Mouse (Mus musculus) intestine, embryonic 15.5 days (tissue): Measurements from ENCODE around the gene Msh5. TPM values are rescaled to one million over a fixed set of nuclear protein-coding genes. Genes with fewer than 3 reads are reported as not detected.
"Not testable (repeated sequence)": the region's sequence is repeated elsewhere in the genome, so short reads cannot be mapped to it uniquely, and the experiment has no call there.

ENCODE experiments used
- ATAC-seq: fragments of 200-750 bp; cut with Nextera tagmentation; 2 replicates; pipeline ENCODE4 v1.8.0; 2017; ENCODE audit warnings: moderate TSS enrichment, moderate library complexity
- H3K27ac ChIP-seq: fragments of 300-500 bp; sonication (generic); 2 replicates; pipeline ENCODE4 v1.5.1; 2015; ENCODE audit warnings: mild to moderate bottlenecking, inconsistent platforms
- H3K27me3 ChIP-seq: fragments of 300-500 bp; sonication (generic); replicated peaks from 2 replicates; pipeline ENCODE4 v1.6.1; 2015; ENCODE audit warnings: inconsistent platforms
- H3K36me3 ChIP-seq: fragments of 300-500 bp; sonication (generic); 2 replicates; pipeline ENCODE4 v1.6.1; 2015; ENCODE audit warnings: inconsistent platforms
- H3K4me1 ChIP-seq: fragments of 300-500 bp; sonication (generic); replicated peaks from 2 replicates; pipeline ENCODE4 v1.6.1; 2015; ENCODE audit warnings: inconsistent platforms
- H3K4me2 ChIP-seq: fragments of 300-500 bp; sonication (generic); replicated peaks from 2 replicates; pipeline ENCODE4 v1.6.1; 2015; ENCODE audit warnings: mild to moderate bottlenecking, inconsistent platforms
- H3K4me3 ChIP-seq: fragments of 300-500 bp; sonication (generic); replicated peaks from 2 replicates; pipeline ENCODE4 v1.5.1; 2015; ENCODE audit warnings: inconsistent platforms
- H3K9ac ChIP-seq: fragments of 300-500 bp; sonication (generic); 2 replicates; pipeline ENCODE4 v1.6.1; 2015; ENCODE audit warnings: inconsistent platforms
- H3K9me3 ChIP-seq: fragments of 300-500 bp; sonication (generic); 2 replicates; pipeline ENCODE4 v1.6.1; 2016; ENCODE audit warnings: inconsistent platforms
- WGBS: fragments of 180-500 bp; shearing (Covaris S2); methylation state at CpG from one replicate; pipeline ENCODE4 v1.1.7; 2015; 5-methylcytosine and 5-hydroxymethylcytosine counted together
- polyA plus RNA-seq: library from polyadenylated mRNA; unstranded; fragments of >200 nt; fragmentation: Nextera tagmentation; extraction: Ambion mirVana; gene quantifications from 2 replicates; pipeline ENCODE4 v1.2.1, GENCODE M21; 2015

The Msh5 gene
- polyA plus RNA-seq, 1 experiment from 2014 or later = 3.1 TPM

GRCm38 (mm10) chr17:35001452-35002152, 44.9 kb downstream of the Msh5 start:
- H3K4me3 ChIP-seq = peak overlapping the region; percentile 80
- peak; percentile 29 for ATAC-seq
- peak overlapping the region; percentile 93 for H3K4me2 ChIP-seq
- H3K9me3 ChIP-seq = no peaks in the 10 kb centered on the region
- peaks cover 27% of the 10 kb centered on the region for H3K36me3 ChIP-seq
- H3K9ac ChIP-seq = peak overlapping the region; percentile 98
- H3K27ac ChIP-seq = peak overlapping the region; percentile 98
- WGBS = under 1% methylated on average over 35 of the region's 35 CpGs
- H3K27me3 ChIP-seq = no peaks in the 10 kb centered on the region
- peaks cover 45% of the 10 kb centered on the region for H3K4me1 ChIP-seq

DNA sequence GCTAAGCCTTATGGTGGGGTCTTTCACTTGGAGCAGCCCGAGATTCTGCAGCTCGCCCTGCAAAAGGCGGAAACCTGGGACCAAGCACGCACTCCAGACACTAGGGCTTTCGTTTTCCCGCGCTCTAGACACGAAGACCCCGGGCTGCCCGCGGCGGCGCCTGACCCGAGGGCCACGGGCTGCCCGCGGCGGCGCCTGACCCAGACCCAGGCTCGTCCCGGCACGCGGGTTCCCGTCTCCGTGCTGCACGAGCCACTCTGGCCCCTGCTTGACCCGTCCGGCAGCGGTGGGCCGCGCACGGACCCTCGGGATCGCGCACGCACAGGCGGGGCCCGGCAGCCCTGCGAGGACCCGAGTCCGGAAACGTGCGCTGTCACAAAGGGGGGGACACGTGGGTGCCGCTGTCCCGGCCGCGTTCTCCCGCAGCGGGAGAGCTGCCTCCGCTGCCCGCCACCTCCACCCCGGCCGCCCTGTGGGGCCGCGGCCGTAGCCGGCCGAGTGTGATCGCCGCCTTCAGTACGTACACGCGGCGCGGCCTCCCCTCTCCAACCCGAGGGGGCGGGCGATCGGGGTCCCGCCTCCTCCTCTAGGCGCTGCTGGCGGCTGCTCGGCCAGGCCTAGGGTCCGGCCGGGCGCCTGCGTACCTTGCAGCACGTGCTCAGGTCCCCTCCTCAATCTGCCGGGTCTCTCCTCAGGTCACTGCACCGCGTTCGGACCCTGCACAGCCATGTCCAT, 45.7 kb downstream of the Msh5 start, which contains the start of gene Vars:
Vars (plus strand) TSS at position 271 of the 735 bp plus-strand sequence.
- peak; percentile 92 for ATAC-seq
- Histone ChIP-seq H3K4me3 (peak within 1 kb of the TSS; percentile 80), H3K9ac (peak within 1 kb of the TSS; percentile 98), H3K4me1 (peaks cover 48% of the 10 kb centered on the region), H3K36me3 (peaks cover 24% of the 10 kb centered on the region), H3K27ac (peak within 1 kb of the TSS; percentile 98), H3K9me3 (no peaks in the 10 kb centered on the region), H3K4me2 (peak within 1 kb of the TSS; percentile 93), H3K27me3 (no peaks in the 10 kb centered on the region)
- under 1% methylated on average over 83 of the region's 83 CpGs for WGBS

GRCm38 (mm10) chr17:34999871-35000716, 46.5 kb downstream of the Msh5 start:
- Histone ChIP-seq H3K4me1 (peaks cover 48% of the 10 kb centered on the region), H3K36me3 (peaks cover 16% of the 10 kb centered on the region), H3K27ac (peak overlapping the region; percentile 98), H3K4me2 (peak overlapping the region; percentile 93), H3K9ac (peak overlapping the region; percentile 98), H3K4me3 (peak overlapping the region; percentile 80)
- H3K9me3 ChIP-seq, H3K27me3 ChIP-seq: not testable (repeated sequence)
- ATAC-seq = peak; percentile 27
- 15% methylated on average over 30 of the region's 32 CpGs for WGBS

DNA sequence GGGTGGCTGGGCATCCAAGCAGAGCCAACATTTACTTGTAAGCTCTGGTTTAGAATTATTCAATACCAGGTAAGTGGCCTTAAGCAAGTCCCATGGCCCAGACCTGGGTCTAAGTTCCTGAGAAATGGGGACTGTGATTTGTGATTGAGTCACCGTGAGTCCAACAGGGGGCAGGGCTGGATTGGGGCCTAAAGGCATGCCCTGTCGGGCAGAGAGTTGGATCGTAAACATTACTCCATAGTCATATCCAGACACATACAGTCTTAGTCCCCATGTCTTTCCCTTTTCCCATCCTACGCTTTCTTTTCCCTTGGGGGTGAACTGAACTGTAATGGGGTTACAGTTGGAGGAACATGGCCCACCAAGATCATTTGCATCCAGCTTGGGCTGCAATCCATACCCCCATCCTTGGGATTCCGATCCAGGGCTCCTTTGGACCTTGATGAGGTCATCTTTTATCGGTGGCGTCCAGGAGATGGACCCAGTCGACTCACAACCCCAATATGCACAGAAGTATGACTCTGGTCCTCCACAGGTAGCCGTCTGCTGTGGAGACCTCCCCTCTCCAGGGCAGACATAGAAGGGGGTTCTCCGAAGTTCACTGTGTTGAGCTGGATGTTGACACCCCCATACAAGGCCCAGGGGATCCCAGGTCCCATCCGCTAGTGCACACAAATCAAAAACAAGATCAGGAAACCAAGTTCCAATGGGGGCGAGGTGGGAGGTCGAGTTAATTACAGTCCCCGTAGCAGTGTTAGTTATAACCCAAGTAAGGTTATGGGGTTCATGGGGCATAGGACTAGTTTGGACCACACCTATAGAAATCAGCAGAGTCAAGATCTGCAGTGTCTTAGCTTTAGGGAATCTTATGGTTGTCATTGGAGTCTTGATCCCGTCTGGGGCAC, 47.8 kb downstream of the Msh5 start:
- Histone ChIP-seq H3K9ac (peak overlapping the region; percentile 62; the same call in 1 of the 2 replicates), H3K9me3 (no peaks in the 10 kb centered on the region), H3K4me3 (peak overlapping the region; percentile 42), H3K4me1 (peaks cover 43% of the 10 kb centered on the region), H3K36me3 (0 out of 2 replicates have a peak, but pooled peaks cover 4% of the 10 kb centered on the region), H3K27ac (0 out of 2 replicates have a peak overlapping the region, but pooled peaks have one; percentile 74), H3K4me2 (peak overlapping the region; percentile 93), H3K27me3 (no peaks in the 10 kb centered on the region)
- 91% methylated on average over 15 of the region's 15 CpGs for WGBS
- no peak for ATAC-seq

- Histone ChIP-seq H3K9me3 (no peaks in the 10 kb centered on the region), H3K4me2 (peak overlapping the region; percentile 36), H3K4me1 (peaks cover 27% of the 10 kb centered on the region), H3K9ac (no peak overlapping the region), H3K27me3 (no peaks in the 10 kb centered on the region), H3K27ac (no peak overlapping the region), H3K36me3 (0 out of 2 replicates have a peak, but pooled peaks cover 4% of the 10 kb centered on the region), H3K4me3 (no peak overlapping the region)
- 87% methylated on average over 5 of the region's 5 CpGs for WGBS
- no peak for ATAC-seq
These were observed 49.4 kb downstream of the Msh5 start for GRCm38 (mm10) chr17:34997142-34997483.

DNA sequence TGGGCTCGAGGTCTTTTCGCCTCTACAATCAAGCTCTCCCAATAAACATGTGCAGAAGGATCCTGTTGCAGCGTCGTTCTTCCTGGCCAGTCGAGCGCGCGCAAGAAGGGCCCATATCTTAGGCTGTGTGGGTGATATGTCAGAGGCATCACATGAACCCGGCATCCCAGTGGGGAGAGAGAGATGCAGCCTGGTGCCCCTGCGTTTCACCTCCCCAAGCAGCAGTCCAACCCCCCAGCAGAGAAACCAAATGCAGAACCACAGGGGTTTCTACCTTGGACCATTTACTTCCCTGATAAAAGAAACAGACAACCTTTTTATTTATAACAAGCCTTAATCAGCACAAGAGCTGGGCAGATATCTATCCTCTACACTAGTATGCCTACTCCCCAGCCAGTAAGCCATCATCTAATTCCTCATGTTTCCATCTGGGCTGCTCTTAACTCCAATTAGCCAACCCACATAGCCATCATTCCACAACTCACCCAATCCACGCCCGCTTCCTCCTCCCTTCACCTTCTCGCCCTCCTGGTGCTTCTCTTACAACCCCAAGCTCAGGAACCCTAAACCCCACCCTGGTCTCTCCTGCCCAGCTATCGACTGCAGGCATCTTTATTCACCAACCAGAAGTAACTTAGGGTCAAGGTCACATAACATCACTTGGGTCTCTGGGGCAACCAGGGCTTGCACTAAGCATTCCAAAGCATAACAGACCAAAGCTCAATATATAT, 50.0 kb downstream of the Msh5 start:
- no peak for ATAC-seq
- WGBS = 88% methylated on average over 13 of the region's 14 CpGs
- Histone ChIP-seq H3K4me1 (peaks cover 27% of the 10 kb centered on the region), H3K4me3 (no peak overlapping the region), H3K27me3 (no peaks in the 10 kb centered on the region), H3K9me3 (no peaks in the 10 kb centered on the region), H3K9ac (no peak overlapping the region), H3K4me2 (peak overlapping the region; percentile 36), H3K27ac (no peak overlapping the region), H3K36me3 (0 out of 2 replicates have a peak, but pooled peaks cover 4% of the 10 kb centered on the region)

- 96% methylated on average over 4 of the region's 4 CpGs for WGBS
- H3K27ac ChIP-seq, H3K9me3 ChIP-seq, H3K27me3 ChIP-seq, H3K4me2 ChIP-seq, ATAC-seq, H3K4me3 ChIP-seq, H3K36me3 ChIP-seq, H3K9ac ChIP-seq: not testable (repeated sequence)
- peaks cover 27% of the 10 kb centered on the region for H3K4me1 ChIP-seq
These were observed 50.6 kb downstream of the Msh5 start for GRCm38 (mm10) chr17:34995927-34996326.

- H3K9me3 ChIP-seq, H3K36me3 ChIP-seq, ATAC-seq, H3K9ac ChIP-seq, H3K4me3 ChIP-seq, H3K27ac ChIP-seq, H3K27me3 ChIP-seq, H3K4me2 ChIP-seq: not testable (repeated sequence)
- peaks cover 27% of the 10 kb centered on the region for H3K4me1 ChIP-seq
- 80% methylated on average over 4 of the region's 4 CpGs for WGBS
These were observed 51.4 kb downstream of the Msh5 start for GRCm38 (mm10) chr17:34995192-34995591.

- Histone ChIP-seq H3K9me3 (no peaks in the 10 kb centered on the region), H3K4me2 (no peak overlapping the region), H3K4me1 (peaks cover 23% of the 10 kb centered on the region), H3K27ac (no peak overlapping the region), H3K36me3 (0 out of 2 replicates have a peak, but pooled peaks cover 10% of the 10 kb centered on the region), H3K9ac (no peak overlapping the region), H3K4me3 (no peak overlapping the region), H3K27me3 (no peaks in the 10 kb centered on the region)
- no peak for ATAC-seq
These were observed 51.8 kb downstream of the Msh5 start for GRCm38 (mm10) chr17:34994751-34995150.

GRCm38 (mm10) chr17:34984218-34984617, 62.3 kb downstream of the Msh5 start:
- Histone ChIP-seq H3K4me1 (peaks cover 17% of the 10 kb centered on the region; the same call in 1 of the 2 replicates), H3K9ac (no peak overlapping the region), H3K36me3 (peaks cover 17% of the 10 kb centered on the region), H3K9me3 (no peaks in the 10 kb centered on the region), H3K4me2 (no peak overlapping the region), H3K27ac (no peak overlapping the region), H3K27me3 (no peaks in the 10 kb centered on the region), H3K4me3 (no peak overlapping the region)
- 78% methylated on average over 2 of the region's 2 CpGs for WGBS
- ATAC-seq = no peak

- Histone ChIP-seq H3K27me3 (no peaks in the 10 kb centered on the region), H3K9me3 (no peaks in the 10 kb centered on the region), H3K9ac (peak overlapping the region; percentile 84), H3K4me2 (peak overlapping the region; percentile 74), H3K27ac (peak overlapping the region; percentile 99), H3K4me1 (peaks cover 17% of the 10 kb centered on the region; the same call in 1 of the 2 replicates), H3K36me3 (peaks cover 17% of the 10 kb centered on the region), H3K4me3 (peak overlapping the region; percentile 79)
- ATAC-seq = no peak; the same call in none of the 2 replicates
- WGBS = under 1% methylated on average over 15 of the region's 15 CpGs
These were observed 64.2 kb downstream of the Msh5 start for GRCm38 (mm10) chr17:34982328-34982727.
